Mouse (Mus musculus) stomach, postnatal 0 days (tissue): ENCODE results near the gene Upk3bl.

Source experiments
- CTCF ChIP-seq: IDR thresholded peaks from 2 replicates; pipeline ENCODE4 v1.5.1; 2016; ENCODE audit warnings: antibody characterized with exemption, low read depth, mild to moderate bottlenecking, moderate library complexity
- EP300 ChIP-seq: optimal IDR thresholded peaks from 2 replicates; pipeline ENCODE3; 2016; ENCODE audit warnings: antibody characterized with exemption

DNA sequence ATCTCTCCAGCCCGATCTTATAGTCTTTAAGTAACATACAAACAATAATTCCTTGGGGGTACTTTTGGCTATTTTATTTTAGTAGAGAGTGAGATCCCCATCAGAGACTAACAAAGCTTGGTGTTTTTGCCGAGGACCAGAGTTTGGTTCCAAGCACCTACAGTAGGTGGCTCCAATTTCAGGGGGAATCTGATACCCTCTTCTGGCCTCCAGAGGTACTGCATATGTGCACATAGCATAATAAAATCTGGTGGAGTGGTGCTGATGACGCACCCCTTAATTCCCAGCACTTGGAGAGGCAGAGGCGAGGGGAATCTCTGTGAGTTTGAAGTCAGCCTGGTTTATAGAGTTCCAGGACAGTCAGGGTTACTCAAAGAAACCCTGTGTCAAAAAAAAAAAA, 28.1 kb downstream of the Upk3bl start:
- TF ChIP-seq CTCF (peak; percentile 43), EP300 (no peak)
